Mouse (Mus musculus) heart, postnatal 10 days (tissue): ENCODE results near the gene Tspan31. TPM values are rescaled to one million over a fixed set of nuclear protein-coding genes. Genes with fewer than 3 reads are reported as not detected.
A peak's percentile ranks its signal among the peaks of the same experiment; 100 is the strongest.

Experiments used
- DNase-seq, 2 experiments: peaks; one replicate each; pipeline ENCODE4 v3.0.0; 2021
- intact Hi-C: fragments of 180-260 bp; cut with DNase I; formaldehyde crosslinking; loops from one replicate; pipeline ENCODE4 v1.15.1; 2025
- total RNA-seq, 2 experiments: library from RNA; stranded (reverse); gene quantifications; 2 replicates each; pipeline ENCODE4 v1.2.3; 2021

Tspan31 gene
- total RNA-seq, 2 experiments from 2014 or later = 50.0 to 53.8 TPM

- intact Hi-C loops = no loop called here
- DNase-seq = no peak
Observed at GRCm38 (mm10) chr10:127047954-127048353, 22.1 kb downstream of the Tspan31 start, which contains the start of gene Cyp27b1. TSS of gene Cyp27b1 (plus strand) at chr10:127048250.

GRCm38 (mm10) chr10:127043187-127043586, 26.9 kb downstream of the Tspan31 start:
- intact Hi-C loops = no loop called here
- DNase-seq = no peak

GRCm38 (mm10) chr10:127042468-127043115, 27.5 kb downstream of the Tspan31 start:
- no peak for DNase-seq
- intact Hi-C loops = no loop called here

GRCm38 (mm10) chr10:127041774-127042338, 28.2 kb downstream of the Tspan31 start:
- intact Hi-C loops = no loop called here
- DNase-seq = peak; percentile 93

- DNase-seq = peak in 1 of 2 experiments; percentile 49
- intact Hi-C loops = no loop called here
Observed at GRCm38 (mm10) chr10:127041274-127041766, 28.7 kb downstream of the Tspan31 start, which contains the start of the genes Mettl1 and Eef1akmt3. TSS of gene Mettl1 (plus strand) at chr10:127041414. TSS of gene Eef1akmt3 (minus strand) at chr10:127041513.

- intact Hi-C loops = no loop called here
- no peak for DNase-seq
Observed at GRCm38 (mm10) chr10:127040569-127041214, 29.4 kb downstream of the Tspan31 start.

GRCm38 (mm10) chr10:127037641-127038040, 32.4 kb downstream of the Tspan31 start:
- intact Hi-C loops = no loop called here
- DNase-seq = no peak

- intact Hi-C loops = no loop called here
- no peak for DNase-seq
Observed at GRCm38 (mm10) chr10:127036273-127036672, 33.8 kb downstream of the Tspan31 start.

GRCm38 (mm10) chr10:127033301-127033741, 36.7 kb downstream of the Tspan31 start:
- DNase-seq = no peak
- intact Hi-C loops = no loop called here

- DNase-seq = peak; percentile 93 to 96
- intact Hi-C loops = loop anchor here (1.0 to 2.0 kb wide), 2 partner anchors 40 to 111 kb away; no protein-coding TSS in a partner anchor
Observed at GRCm38 (mm10) chr10:127030336-127031296, 39.4 kb downstream of the Tspan31 start, which contains the start of gene Tsfm. TSS of gene Tsfm (minus strand) at chr10:127030840.

- no peak for DNase-seq
- intact Hi-C loops = no loop called here
Observed at GRCm38 (mm10) chr10:127018422-127018821, 51.6 kb downstream of the Tspan31 start.

Other genes starting within 250 kb of the Tspan31 start
- gene Atp23, start 168.9 kb downstream of the Tspan31 start, total RNA-seq = 1 to 10 TPM; 2.4 to 4.0 TPM
- 100 to 1,000 TPM; 131 to 149 TPM for gene Ctdsp2, start 91.5 kb downstream of the Tspan31 start, total RNA-seq
- under 1 TPM; 0.14 to 0.17 TPM for gene Avil, start 69.6 kb downstream of the Tspan31 start, total RNA-seq
- gene Tsfm, start 39.4 kb downstream of the Tspan31 start, total RNA-seq = 10 to 100 TPM; 53.1 to 66.2 TPM
- gene Mettl1, start 28.9 kb downstream of the Tspan31 start, total RNA-seq = 1 to 10 TPM; 7.6 to 8.6 TPM
- gene Eef1akmt3, start 28.8 kb downstream of the Tspan31 start, total RNA-seq = under 1 TPM; 0.12 to 0.17 TPM
- gene Cyp27b1, start 22.0 kb downstream of the Tspan31 start, total RNA-seq = under 1 TPM; 0.22 to 0.29 TPM
- 1 to 10 TPM; 1.7 to 2.9 TPM for gene March9, start 10.1 kb downstream of the Tspan31 start, total RNA-seq
- 100 to 1,000 TPM; 154 to 196 TPM for gene Cdk4, start 6.7 kb downstream of the Tspan31 start, total RNA-seq
- gene Agap2, start 5.0 kb upstream of the Tspan31 start, total RNA-seq = 1 to 10 TPM; 5.5 to 8.3 TPM
- gene Os9, start 50.9 kb upstream of the Tspan31 start, total RNA-seq = 10 to 100 TPM; 36.7 to 37.8 TPM
- 1 to 10 TPM; 3.6 to 3.8 TPM for gene B4galnt1, start 95.0 kb upstream of the Tspan31 start, total RNA-seq
- gene Slc26a10, start 110.4 kb upstream of the Tspan31 start, total RNA-seq = 10 to 100 TPM; 40.8 to 48.0 TPM
- gene Arhgef25, start 119.8 kb upstream of the Tspan31 start, total RNA-seq = 10 to 100 TPM; 20.8 to 21.0 TPM
- gene Dtx3, start 125.5 kb upstream of the Tspan31 start, total RNA-seq = 10 to 100 TPM; 48.4 to 52.2 TPM
- 10 to 100 TPM; 26.4 to 28.7 TPM for gene Pip4k2c, start 141.3 kb upstream of the Tspan31 start, total RNA-seq
- under 1 TPM; 0.42 to 0.89 TPM for gene Kif5a, start 193.1 kb upstream of the Tspan31 start, total RNA-seq
- 100 to 1,000 TPM; 166 to 167 TPM for gene Dctn2, start 196.1 kb upstream of the Tspan31 start, total RNA-seq
- gene Mbd6, start 218.8 kb upstream of the Tspan31 start, total RNA-seq = 10 to 100 TPM; 34.2 to 35.5 TPM
- 10 to 100 TPM; 42.0 to 43.9 TPM for gene Mars, start 241.5 kb upstream of the Tspan31 start, total RNA-seq